Mouse (Mus musculus) cerebellum, postnatal 4 days (tissue): Measurements from ENCODE around the gene Calm2.

Experiments
- DNase-seq, 2 experiments: peaks; one replicate each; pipeline ENCODE4 v3.0.0; 2022; ENCODE audit warnings: low spot score in 2 of 2, mixed read lengths in 1 of 2

Calm2 gene

GRCm38 (mm10) chr17:87446767-87447611, at the start of gene Calm2:
Gene Calm2, minus strand, starts transcription at chr17:87446935.
- DNase-seq: peak; percentile 96 to 97

DNA sequence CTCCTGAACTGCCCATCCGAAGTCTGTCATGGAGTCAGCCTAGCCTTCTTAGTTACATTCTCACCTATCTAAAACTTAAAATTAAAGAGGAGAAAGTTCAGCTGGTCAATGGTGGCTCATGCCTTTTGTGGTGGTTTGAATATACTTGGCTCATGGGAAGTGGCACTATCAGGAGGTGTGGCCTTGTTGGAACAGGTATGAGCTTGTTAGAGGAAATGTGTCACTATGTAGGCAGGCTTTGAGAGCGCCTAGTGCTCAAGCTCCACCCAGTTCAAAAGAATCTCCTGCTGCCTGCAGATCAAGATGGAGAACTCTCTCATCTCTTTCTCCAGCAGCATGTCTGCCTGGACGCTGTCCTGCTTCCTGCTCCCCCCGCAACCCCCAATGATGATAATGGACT, 48.8 kb upstream of the Calm2 start:
- no peak for DNase-seq

DNA sequence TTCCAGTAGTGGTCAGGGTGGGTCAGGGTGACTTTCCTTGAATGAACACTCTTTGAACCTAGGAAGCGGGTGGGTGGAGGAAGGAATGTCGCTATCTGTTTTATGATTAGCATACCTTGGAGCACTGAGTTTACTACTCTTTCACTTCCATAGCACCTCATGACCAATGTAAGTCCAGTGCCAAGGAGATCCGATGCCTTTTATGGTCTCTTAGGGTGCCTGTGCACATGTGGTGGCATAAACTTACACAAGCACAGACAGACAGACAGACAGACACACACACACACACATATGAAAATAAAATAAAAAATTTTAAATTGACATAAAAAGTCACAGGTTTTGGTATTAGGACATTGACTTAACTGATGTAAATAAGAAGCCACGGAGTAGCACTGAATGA, 47.6 kb upstream of the Calm2 start:
- DNase-seq: no peak

GRCm38 (mm10) chr17:87492286-87492685, 45.6 kb upstream of the Calm2 start:
- no peak for DNase-seq

GRCm38 (mm10) chr17:87490295-87490694, 43.6 kb upstream of the Calm2 start:
- no peak for DNase-seq

DNA sequence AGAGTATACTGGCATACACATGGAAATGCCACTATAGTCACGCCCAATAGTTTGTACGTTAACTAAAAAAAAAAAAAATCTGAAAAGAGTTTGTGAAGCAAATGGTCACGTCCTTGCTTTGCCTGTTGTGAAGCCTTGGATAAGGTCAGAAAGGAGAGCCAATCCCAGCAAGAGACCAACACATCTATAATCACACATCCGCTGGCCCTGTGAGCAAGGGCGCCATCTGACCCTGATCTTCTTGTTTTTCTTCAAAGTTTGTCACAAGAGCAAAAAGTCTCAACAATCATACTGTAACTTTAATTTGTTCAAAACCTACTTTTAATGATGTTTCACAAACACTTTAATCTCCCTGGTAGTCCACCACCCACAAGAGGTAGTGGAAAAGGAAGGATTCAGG, 39.0 kb upstream of the Calm2 start:
- DNase-seq: no peak

DNA sequence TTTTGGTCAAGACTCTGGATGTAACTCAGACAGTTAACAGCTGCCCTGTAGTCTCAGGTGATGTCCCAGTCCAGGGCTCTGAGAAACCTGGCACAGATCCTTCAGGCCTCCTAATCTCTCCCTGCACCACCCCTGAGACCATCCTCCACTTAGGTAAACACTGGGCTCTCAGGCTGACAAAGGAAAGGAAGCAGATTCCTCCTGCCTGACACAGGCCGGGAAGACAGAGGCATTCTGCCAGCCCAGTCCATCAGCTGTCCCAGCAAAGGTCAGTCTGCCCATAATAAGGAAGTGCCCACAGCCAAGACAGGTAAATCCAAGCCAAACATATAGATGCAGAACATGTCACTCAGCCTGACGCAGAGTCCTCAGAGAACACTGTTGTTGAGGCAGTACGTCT, 36.1 kb upstream of the Calm2 start:
- no peak for DNase-seq

DNA sequence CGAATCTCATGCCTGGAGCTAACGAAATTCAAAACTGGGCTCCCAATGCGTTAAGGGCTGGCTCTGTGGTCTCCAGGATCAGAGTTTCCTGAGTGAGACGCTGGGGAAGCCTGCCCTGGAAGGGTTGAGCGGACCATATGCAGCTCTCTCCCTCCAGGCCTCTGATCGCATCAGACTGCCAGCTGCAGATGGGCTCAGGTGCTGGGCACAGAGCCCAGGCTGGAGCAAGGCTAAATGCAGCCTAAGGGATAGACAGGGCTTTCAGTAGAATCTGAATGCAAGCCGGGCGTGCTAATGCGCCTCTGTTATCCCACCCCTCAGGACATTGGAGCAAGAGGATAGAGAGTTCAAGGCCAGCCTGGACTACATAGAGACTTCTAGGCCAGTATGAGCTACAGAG, 31.8 kb upstream of the Calm2 start:
- DNase-seq: peak in 1 of 2 experiments; percentile 75

DNA sequence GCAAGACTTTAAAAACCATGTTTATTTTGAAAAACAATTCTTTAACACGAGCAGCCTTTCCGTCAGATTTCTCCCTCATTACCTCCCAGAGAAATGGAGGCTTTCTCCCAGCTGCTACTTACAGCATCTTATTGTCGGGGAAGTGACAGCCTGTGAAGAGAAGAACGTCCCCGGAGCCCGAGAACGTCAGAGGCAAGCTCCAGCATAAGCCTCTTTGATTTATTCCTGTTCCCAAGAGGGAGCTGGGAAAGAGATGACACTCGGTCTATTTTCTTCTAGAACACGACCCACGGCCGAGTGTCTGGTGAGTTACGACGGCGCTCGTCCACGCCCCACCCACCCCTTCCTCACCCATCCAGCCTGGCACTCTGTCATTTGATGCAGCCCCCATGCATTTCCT, 30.9 kb upstream of the Calm2 start:
- DNase-seq: no peak

- no peak for DNase-seq
Measured at GRCm38 (mm10) chr17:87475356-87475755, 28.6 kb upstream of the Calm2 start.

DNA sequence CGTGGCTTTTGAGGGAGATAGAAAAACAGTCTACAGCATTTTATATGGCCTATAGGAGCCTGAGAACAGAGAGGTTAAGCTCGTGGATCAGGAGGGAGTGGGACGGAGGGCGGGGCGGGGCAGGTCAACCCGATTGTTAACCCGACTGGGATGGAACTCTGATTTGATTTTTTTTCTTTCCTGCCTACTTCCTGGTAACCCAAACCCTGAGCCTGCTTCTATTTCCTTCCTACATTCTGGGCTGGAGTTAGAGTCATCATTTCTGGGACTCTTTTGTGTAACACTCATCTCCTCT, 27.7 kb upstream of the Calm2 start:
- DNase-seq: no peak

DNA sequence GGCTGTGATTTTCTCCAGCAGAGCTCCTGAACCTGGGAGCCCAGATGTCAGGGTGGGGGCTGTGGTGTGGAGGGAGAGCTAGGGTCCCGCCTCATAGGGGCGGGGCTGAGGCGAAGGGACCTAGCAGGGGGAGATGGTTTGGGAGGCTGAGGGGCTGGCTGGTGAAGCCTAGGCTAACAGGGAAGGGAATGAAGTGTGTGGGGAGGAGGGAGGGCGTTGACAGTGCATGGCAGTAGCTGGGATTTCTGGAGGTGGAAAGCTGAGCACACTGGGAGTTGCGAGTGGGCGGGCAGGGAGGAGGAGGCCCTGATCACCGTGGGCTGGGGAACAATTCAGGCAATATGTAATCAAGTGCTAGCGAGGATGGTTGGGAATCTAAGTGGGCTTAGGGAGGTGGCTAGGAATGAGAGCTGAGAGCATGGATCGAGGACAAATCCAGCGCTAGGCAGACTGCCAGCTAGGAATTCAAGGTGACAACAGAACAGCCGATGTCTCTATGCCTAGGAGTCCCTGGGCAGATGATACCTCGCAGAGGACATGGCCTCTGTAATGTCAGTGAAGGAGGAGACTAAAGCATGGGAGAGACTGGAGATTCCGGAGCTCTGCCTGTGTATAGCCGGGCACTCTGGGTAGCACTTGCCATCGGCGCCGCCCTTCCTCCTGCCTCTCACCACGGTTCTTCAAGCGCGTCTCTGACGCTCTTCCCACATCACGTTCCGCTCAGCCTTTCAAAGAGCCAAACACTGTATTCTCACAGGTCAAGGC, 27.2 kb upstream of the Calm2 start:
- peak in 1 of 2 experiments; percentile 49 for DNase-seq

- DNase-seq: no peak
Measured at GRCm38 (mm10) chr17:87473441-87473735, 26.7 kb upstream of the Calm2 start.

DNA sequence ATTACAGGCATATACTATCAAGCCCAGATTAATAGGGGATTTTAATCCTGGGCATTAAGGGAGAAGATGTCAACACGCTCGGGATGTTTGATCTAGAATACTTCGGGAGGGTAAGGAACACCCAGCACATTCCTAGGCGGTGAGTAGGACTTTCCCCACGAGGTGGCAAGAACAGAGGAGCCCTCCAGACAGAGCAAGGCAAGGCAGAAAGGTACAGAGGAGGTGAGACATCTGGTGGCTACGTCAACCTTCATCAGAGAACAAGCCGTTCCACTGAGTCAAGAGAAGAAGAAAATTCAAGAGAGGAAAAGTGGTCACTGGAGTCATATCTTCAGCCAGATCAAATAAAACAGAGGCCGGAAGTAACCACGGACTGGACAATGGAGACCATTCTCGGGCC, 26.1 kb upstream of the Calm2 start:
- DNase-seq: no peak

DNA sequence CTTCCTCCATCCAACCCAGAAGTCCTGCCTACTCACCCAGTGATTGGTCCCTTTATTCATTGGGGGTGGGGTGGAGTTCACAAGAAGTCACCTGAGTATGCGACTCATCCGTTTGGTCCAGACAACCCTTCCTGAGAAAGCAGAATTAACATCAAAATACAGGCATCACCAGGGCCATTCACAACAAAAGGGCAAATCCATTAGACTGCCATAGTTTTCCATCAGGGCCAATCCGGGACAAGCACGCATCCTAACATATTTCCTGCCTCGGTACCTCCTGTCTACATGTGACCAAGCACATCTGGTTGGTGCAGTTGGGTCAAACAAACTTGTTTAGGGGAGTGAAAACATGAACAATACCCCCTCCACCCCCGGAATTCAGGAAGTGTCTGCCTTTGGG, 24.9 kb upstream of the Calm2 start:
- DNase-seq: no peak

GRCm38 (mm10) chr17:87470797-87471196, 24.1 kb upstream of the Calm2 start:
- no peak for DNase-seq

DNA sequence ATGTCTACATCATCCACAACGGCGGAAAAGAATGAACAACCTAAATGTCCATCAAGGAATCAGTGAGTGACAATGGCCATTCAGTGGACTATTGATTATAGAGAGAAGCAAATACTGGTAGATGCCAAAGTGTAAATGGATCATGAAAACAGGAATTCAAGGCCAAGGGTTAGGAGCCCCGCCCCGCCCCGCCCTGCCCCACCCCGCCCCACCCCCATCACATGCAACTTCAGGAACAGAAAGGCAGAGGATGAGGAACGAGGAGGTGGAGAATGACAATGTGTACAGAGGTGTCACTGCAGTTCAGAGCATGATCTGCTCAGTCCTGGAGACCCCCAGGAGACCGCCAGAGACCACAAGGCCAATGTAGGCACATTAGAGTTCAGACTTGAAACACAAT, 23.5 kb upstream of the Calm2 start:
- DNase-seq: no peak

DNA sequence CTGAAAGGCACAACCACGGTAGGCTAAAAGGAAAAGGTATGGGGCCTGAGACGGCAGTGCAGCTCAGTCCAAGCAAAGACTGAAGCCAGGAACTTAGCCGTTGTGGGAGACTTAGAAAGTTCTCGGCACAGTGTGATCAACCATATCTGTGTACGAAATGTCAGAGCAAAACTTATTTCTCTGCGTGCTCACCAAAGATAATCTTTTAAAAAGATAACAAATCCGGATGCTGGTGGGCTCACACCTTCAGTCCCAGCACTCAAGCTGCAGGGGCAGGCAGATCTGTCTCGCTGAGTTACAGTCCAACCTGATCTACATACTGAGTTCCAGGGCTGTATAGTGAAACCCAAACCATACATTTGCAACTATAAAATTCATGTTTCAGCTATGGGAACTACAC, 22.7 kb upstream of the Calm2 start:
- DNase-seq: no peak

DNA sequence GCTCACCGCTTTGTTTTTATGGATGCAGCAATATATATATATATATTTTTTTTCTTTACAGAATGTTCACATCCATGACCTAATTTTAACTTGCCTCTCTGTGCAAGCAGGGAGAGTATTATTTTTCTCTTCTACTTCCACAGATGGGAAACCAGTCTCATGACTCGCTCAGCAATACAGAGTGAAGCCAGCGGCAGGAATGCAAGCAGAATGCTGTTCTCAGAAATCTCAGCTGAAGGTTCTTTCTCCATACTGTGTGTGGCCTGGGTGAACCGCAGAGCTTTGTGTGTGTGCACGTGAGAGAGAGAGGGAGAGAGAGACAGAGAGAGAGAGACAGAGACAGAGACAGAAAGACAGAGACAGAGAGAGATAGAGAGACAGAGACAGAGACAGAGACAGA, 21.9 kb upstream of the Calm2 start:
- DNase-seq: no peak

- no peak for DNase-seq
Measured at GRCm38 (mm10) chr17:87461499-87461896, 14.8 kb upstream of the Calm2 start.

- DNase-seq: no peak
Measured at GRCm38 (mm10) chr17:87460669-87461498, 14.1 kb upstream of the Calm2 start.

- no peak for DNase-seq
Measured at GRCm38 (mm10) chr17:87459750-87460668, 13.3 kb upstream of the Calm2 start.
